Mouse (Mus musculus) CH12.LX (cell line): Measurements from ENCODE around the gene Ap2a1. TPM values are rescaled to one million over a fixed set of nuclear protein-coding genes. Genes with fewer than 3 reads are reported as not detected.

ENCODE experiments used
- DNase-seq: peaks from one replicate; pipeline ENCODE4 v3.0.0-alpha.2; 2013; ENCODE audit errors: extremely low read depth
- H3K27ac ChIP-seq: 2 replicates; pipeline ENCODE4 v1.5.1; 2012; ENCODE audit warnings: low read depth, mild to moderate bottlenecking, control low read depth, moderate library complexity; ENCODE audit not compliant: insufficient read depth
- H3K27me3 ChIP-seq: replicated peaks from 2 replicates; pipeline ENCODE3; 2012; ENCODE audit warnings: inconsistent platforms
- H3K36me3 ChIP-seq, 2 experiments: replicated peaks in 1 of 2; 2 replicates each; pipeline versions ENCODE3 to v1.6.1; 2012; ENCODE audit warnings: inconsistent platforms in 1 of 2, low read length in 1 of 2, mild to moderate bottlenecking in 1 of 2, mixed read lengths in 1 of 2, moderate library complexity in 1 of 2; ENCODE audit not compliant: control insufficient read depth in 1 of 2, insufficient read depth in 1 of 2
- H3K4me1 ChIP-seq, 2 experiments: 2 replicates each; pipeline ENCODE4 v1.6.1; 2012; ENCODE audit warnings: inconsistent platforms in 1 of 2, moderate library complexity in 1 of 2; ENCODE audit not compliant: insufficient read depth in 2 of 2, control insufficient read depth in 1 of 2
- H3K4me2 ChIP-seq: 2 replicates; pipeline ENCODE4 v1.6.1; 2012; ENCODE audit warnings: low read depth, mild to moderate bottlenecking, control low read depth; ENCODE audit not compliant: poor library complexity, insufficient read depth, severe bottlenecking
- H3K4me3 ChIP-seq, 3 experiments: fragments of 150-350 bp in 1 of 3; sonication (generic) in 1 of 3; replicated peaks in 1 of 3; 2 replicates each; pipeline versions ENCODE3 to v1.5.1; 2011 to 2012; ENCODE audit warnings: low read depth in 2 of 3, low read length in 2 of 3, mild to moderate bottlenecking in 2 of 3, moderate library complexity in 2 of 3, control low read depth in 1 of 3, improper control_type of control experiment in 1 of 3, inconsistent platforms in 1 of 3, mixed read lengths in 1 of 3; ENCODE audit not compliant: poor library complexity in 1 of 3
- H3K79me2 ChIP-seq: replicated peaks from 2 replicates; pipeline ENCODE4 v1.6.1; 2012; ENCODE audit warnings: mild to moderate bottlenecking, moderate library complexity; ENCODE audit not compliant: control insufficient read depth, poor library complexity, insufficient read depth, severe bottlenecking; ENCODE audit errors: extremely low read depth
- H3K9ac ChIP-seq: 2 replicates; pipeline ENCODE4 v1.6.1; 2012; ENCODE audit warnings: low read depth, mild to moderate bottlenecking, control low read depth, moderate library complexity; ENCODE audit not compliant: insufficient read depth
- H3K9me3 ChIP-seq: replicated peaks from 2 replicates; pipeline ENCODE3; 2012; ENCODE audit warnings: low read length, inconsistent platforms, mixed read lengths
- CHD1 ChIP-seq: IDR thresholded peaks from 2 replicates; pipeline ENCODE4 v1.6.1; 2012; ENCODE audit warnings: low read depth, low read length, improper control_type of control experiment, inconsistent platforms
- CHD2 ChIP-seq: IDR thresholded peaks from 2 replicates; pipeline ENCODE4 v1.6.1; 2011; ENCODE audit warnings: low read length, improper control_type of control experiment
- CTCF ChIP-seq, 2 experiments: IDR thresholded peaks in 1 of 2; conservative IDR thresholded peaks in 1 of 2; 2 replicates each; pipeline ENCODE4 v1.5.1; 2011 to 2012; ENCODE audit warnings: low read depth in 2 of 2, low read length in 2 of 2, improper control_type of control experiment in 1 of 2, inconsistent platforms in 1 of 2, mild to moderate bottlenecking in 1 of 2, moderate library complexity in 1 of 2
- E2F4 ChIP-seq: IDR thresholded peaks from 2 replicates; pipeline ENCODE4 v1.6.1; 2011; ENCODE audit warnings: low read depth, low read length, improper control_type of control experiment; ENCODE audit not compliant: insufficient replicate concordance
- ELF1 ChIP-seq: IDR thresholded peaks from 2 replicates; pipeline ENCODE4 v1.6.1; 2014; ENCODE audit warnings: low read depth, mild to moderate bottlenecking, inconsistent platforms, low read length, improper control_type of control experiment
- EP300 ChIP-seq: IDR thresholded peaks from 2 replicates; pipeline ENCODE4 v1.6.1; 2011; ENCODE audit warnings: low read length, improper control_type of control experiment
- ETS1 ChIP-seq: conservative IDR thresholded peaks from 2 replicates; pipeline ENCODE4 v1.6.1; 2012; ENCODE audit warnings: low read depth, mild to moderate bottlenecking, inconsistent platforms, low read length, improper control_type of control experiment, moderate library complexity
- GABPA ChIP-seq: IDR thresholded peaks from 2 replicates; pipeline ENCODE4 v1.6.1; 2012; ENCODE audit warnings: low read depth, low read length, improper control_type of control experiment, inconsistent platforms; ENCODE audit not compliant: insufficient replicate concordance
- HCFC1 ChIP-seq: IDR thresholded peaks from 2 replicates; pipeline ENCODE4 v1.6.1; 2012; ENCODE audit warnings: low read depth, mild to moderate bottlenecking, inconsistent platforms, low read length, improper control_type of control experiment
- IRF4 ChIP-seq: IDR thresholded peaks from 2 replicates; pipeline ENCODE4 v1.6.1; 2014; ENCODE audit warnings: low read depth, mild to moderate bottlenecking, inconsistent platforms, low read length, improper control_type of control experiment
- JUN ChIP-seq: IDR thresholded peaks from 2 replicates; pipeline ENCODE4 v1.6.1; 2011; ENCODE audit warnings: low read depth, mild to moderate bottlenecking, low read length, improper control_type of control experiment, moderate library complexity; ENCODE audit not compliant: insufficient read depth
- JUND ChIP-seq: conservative IDR thresholded peaks from 2 replicates; pipeline ENCODE4 v1.6.1; 2011; ENCODE audit warnings: low read depth, low read length, improper control_type of control experiment
- KAT2A ChIP-seq: IDR thresholded peaks from 2 replicates; pipeline ENCODE4 v1.6.1; 2012; ENCODE audit warnings: low read length, improper control_type of control experiment, inconsistent platforms; ENCODE audit not compliant: insufficient replicate concordance
- MAFK ChIP-seq: IDR thresholded peaks from 2 replicates; pipeline ENCODE4 v1.6.1; 2011; ENCODE audit warnings: low read length, improper control_type of control experiment; ENCODE audit not compliant: insufficient replicate concordance
- MAX ChIP-seq: IDR thresholded peaks from 2 replicates; pipeline ENCODE4 v1.6.1; 2011; ENCODE audit warnings: low read length, improper control_type of control experiment
- MXI1 ChIP-seq: IDR thresholded peaks from 2 replicates; pipeline ENCODE4 v1.6.1; 2011; ENCODE audit warnings: mild to moderate bottlenecking, low read depth, low read length, improper control_type of control experiment
- MYC ChIP-seq: IDR thresholded peaks from 2 replicates; pipeline ENCODE4 v1.6.1; 2011; ENCODE audit warnings: low read depth, mild to moderate bottlenecking, improper control_type of control experiment, low read length
- NELFE ChIP-seq: IDR thresholded peaks from 2 replicates; pipeline ENCODE4 v1.6.1; 2011; ENCODE audit warnings: low read depth, low read length, improper control_type of control experiment
- NRF1 ChIP-seq: IDR thresholded peaks from 2 replicates; pipeline ENCODE4 v1.6.1; 2014; ENCODE audit warnings: low read depth, mild to moderate bottlenecking, inconsistent platforms, low read length, improper control_type of control experiment, moderate library complexity
- PAX5 ChIP-seq: IDR thresholded peaks from 2 replicates; pipeline ENCODE4 v1.6.1; 2012; ENCODE audit warnings: low read length, inconsistent platforms, mixed read lengths
- POLR2AphosphoS2 ChIP-seq: IDR thresholded peaks from 2 replicates; pipeline ENCODE4 v1.6.1; 2011; ENCODE audit warnings: low read depth, low read length, improper control_type of control experiment
- RCOR1 ChIP-seq: conservative IDR thresholded peaks from 2 replicates; pipeline ENCODE4 v1.6.1; 2012; ENCODE audit warnings: low read depth, mild to moderate bottlenecking, inconsistent platforms, low read length, improper control_type of control experiment
- SIN3A ChIP-seq: IDR thresholded peaks from 2 replicates; pipeline ENCODE4 v1.6.1; 2012; ENCODE audit warnings: low read length, improper control_type of control experiment, inconsistent platforms
- SMC3 ChIP-seq: IDR thresholded peaks from 2 replicates; pipeline ENCODE4 v1.6.1; 2011; ENCODE audit warnings: low read depth, low read length, improper control_type of control experiment
- TCF12 ChIP-seq: IDR thresholded peaks from 2 replicates; pipeline ENCODE4 v1.6.1; 2014; ENCODE audit warnings: low read depth, mild to moderate bottlenecking, inconsistent platforms, low read length, improper control_type of control experiment
- UBTF ChIP-seq: IDR thresholded peaks from 2 replicates; pipeline ENCODE4 v1.6.1; 2012; ENCODE audit warnings: low read depth, mild to moderate bottlenecking, inconsistent platforms, low read length, improper control_type of control experiment, moderate library complexity
- USF1 ChIP-seq: IDR thresholded peaks from 2 replicates; pipeline ENCODE4 v1.6.1; 2014; ENCODE audit warnings: low read depth, mild to moderate bottlenecking, inconsistent platforms, low read length, improper control_type of control experiment
- USF2 ChIP-seq: conservative IDR thresholded peaks from 2 replicates; pipeline ENCODE4 v1.6.1; 2011; ENCODE audit warnings: low read depth, low read length, improper control_type of control experiment
- ZC3H11A ChIP-seq: IDR thresholded peaks from 2 replicates; pipeline ENCODE4 v1.6.1; 2012; ENCODE audit warnings: low read depth, mild to moderate bottlenecking, inconsistent platforms, low read length, improper control_type of control experiment
- ZMIZ1 ChIP-seq: IDR thresholded peaks from 2 replicates; pipeline ENCODE4 v1.6.1; 2012; ENCODE audit warnings: low read depth, mild to moderate bottlenecking, inconsistent platforms, low read length, improper control_type of control experiment
- ZNF384 ChIP-seq: IDR thresholded peaks from 2 replicates; pipeline ENCODE4 v1.6.1; 2012; ENCODE audit warnings: low read depth, low read length, improper control_type of control experiment, inconsistent platforms
- dilution Hi-C: fragments of 300-500 bp; cut with MboI; formaldehyde crosslinking; loops from 2 replicates; pipeline ENCODE4 v1.14.3; 2020; ENCODE audit warnings: low sequenced_read_pairs; ENCODE audit not compliant: extremely low pct_unique_long_range_greater_than_20kb, extremely low pct_ligation_motif_present
- in situ Hi-C: fragments of 300-500 bp; cut with MboI; formaldehyde crosslinking; loops from 3 replicates; pipeline ENCODE4 v1.14.3; 2019; ENCODE audit warnings: low sequenced_read_pairs, low pct_ligation_motif_present, low pct_unique_long_range_greater_than_20kb, mixed read lengths
- polyA plus RNA-seq: library from polyadenylated mRNA; unstranded; fragments of >175 nt; gene quantifications from 2 replicates; pipeline ENCODE4 v1.2.1, GENCODE M21; 2012; ENCODE audit warnings: low read depth; ENCODE audit not compliant: insufficient read length
- total RNA-seq, 2 experiments: library from RNA; depleted of rRNA; stranded (reverse); fragments of 300-350 nt in 1 of 2; fragments of >200 nt in 1 of 2; gene quantifications; 2 replicates each; pipeline ENCODE4 v1.2.3; 2012 to 2014

The Ap2a1 gene
- total and polyA plus RNA-seq, 3 experiments = 35.7 to 61.1 (median 56.3) TPM

DNA sequence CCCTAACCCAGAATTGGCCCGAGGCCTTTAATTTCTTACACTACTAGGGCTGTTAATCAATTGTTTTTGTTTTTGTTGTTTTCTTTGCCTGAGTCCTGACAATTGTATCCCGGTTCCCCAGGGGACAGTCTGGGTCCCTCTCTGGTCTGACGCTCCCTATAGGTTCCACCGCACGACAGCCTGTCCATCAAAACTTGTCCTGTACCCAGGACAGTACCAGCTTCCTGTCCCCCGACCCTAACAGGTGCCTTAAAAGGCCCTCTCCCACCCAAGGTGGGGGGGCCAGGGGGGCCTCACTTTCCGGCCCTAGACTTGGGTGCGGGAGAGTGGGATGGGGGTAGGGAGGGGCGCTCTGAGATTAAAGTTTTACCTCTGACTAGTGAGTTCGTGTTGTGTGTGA, 74.3 kb downstream of the Ap2a1 start:
- peak; percentile 58 for DNase-seq
- dilution Hi-C loops (no loop called here), in situ Hi-C loops (loop anchor here (10.0 kb wide), 1 partner anchor 100 kb away; no protein-coding TSS in a partner anchor)
- peaks cover 18 to 63% of the 10 kb centered on the region in 2 experiments for H3K4me1 ChIP-seq
- peaks cover 21% of the 10 kb centered on the region for H3K79me2 ChIP-seq
- H3K4me3 ChIP-seq = peak overlapping the region; percentile 66 to 72 (median 67)
- peak; percentile 17 to 50; a peak in 2 of 4 replicates for TF ChIP-seq CTCF (conservative IDR thresholded peaks at IDR 0.05 in 1 of 2, IDR thresholded peaks at IDR 0.05 in 1 of 2; ENCODE audit: low read depth in 2 of 2, low read length in 2 of 2)
- no peak for TF ChIP-seq IRF4
- no peak for TF ChIP-seq GABPA
- TF ChIP-seq UBTF = 0 out of 2 replicates have a peak, but pooled peaks have one; percentile 17
- peak overlapping the region; percentile 48 for H3K4me2 ChIP-seq
- H3K9me3 ChIP-seq = no peaks in the 10 kb centered on the region
- H3K27me3 ChIP-seq = no peaks in the 10 kb centered on the region
- peak overlapping the region; percentile 91 for H3K27ac ChIP-seq
- peaks cover 8 to 36% of the 10 kb centered on the region in 2 experiments for H3K36me3 ChIP-seq
- H3K9ac ChIP-seq = peak overlapping the region; percentile 72

DNA sequence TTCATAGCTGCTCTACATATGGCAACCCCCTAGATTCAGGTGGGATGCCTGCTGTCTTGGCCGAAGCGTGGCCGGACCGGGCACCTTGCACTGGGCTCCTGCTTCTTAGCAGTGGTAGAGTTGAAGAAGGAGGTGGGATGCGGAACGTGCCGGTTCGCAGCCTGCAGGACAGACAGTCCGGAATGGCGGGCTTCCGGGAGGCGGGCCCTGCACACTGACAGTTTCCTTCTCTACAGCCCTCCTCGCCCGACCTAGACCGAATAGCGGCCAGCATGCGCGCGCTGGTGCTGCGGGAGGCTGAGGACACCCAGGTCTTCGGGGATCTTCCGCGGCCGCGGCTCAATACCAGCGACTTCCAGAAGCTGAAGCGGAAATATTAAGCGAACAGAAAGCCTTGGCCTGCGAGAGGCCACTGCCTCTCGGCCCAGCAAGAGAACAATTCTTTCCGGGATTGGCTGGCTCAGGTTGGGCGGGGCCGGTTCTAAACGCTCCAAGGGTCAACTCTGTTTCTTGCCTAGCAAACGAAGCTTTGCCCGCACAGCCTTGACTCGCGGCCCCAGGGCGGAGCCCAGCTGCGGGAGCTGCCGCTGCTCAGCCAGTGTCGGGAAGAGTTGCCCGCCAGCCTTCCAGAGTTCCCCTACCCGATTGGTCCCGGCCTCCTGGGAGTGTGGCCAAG, 74.8 kb downstream of the Ap2a1 start:
- Histone ChIP-seq H3K4me3 (peak overlapping the region; percentile 66 to 72 (median 67)), H3K27ac (peak overlapping the region; percentile 91), H3K27me3 (no peaks in the 10 kb centered on the region), H3K4me2 (peak overlapping the region; percentile 48), H3K9ac (peak overlapping the region; percentile 72), H3K9me3 (no peaks in the 10 kb centered on the region), H3K36me3 (peaks cover 8 to 31% of the 10 kb centered on the region in 2 experiments), H3K4me1 (peaks cover 18 to 59% of the 10 kb centered on the region in 2 experiments), H3K79me2 (peaks cover 21% of the 10 kb centered on the region)
- DNase-seq = peak; percentile 73
- dilution Hi-C loops = no loop called here
- in situ Hi-C loops = loop anchor here (10.0 kb wide), 1 partner anchor 100 kb away; no protein-coding TSS in a partner anchor
- TF ChIP-seq MAX = peak; percentile 52; the same call in 1 of the 2 replicates
- no peak for TF ChIP-seq MYC
- TF ChIP-seq EP300 = no peak
- no peak; the same call in 1 of the 2 replicates for TF ChIP-seq USF2
- TF ChIP-seq ZNF384 = no peak
- TF ChIP-seq ELF1 = peak; percentile 85
- peak; percentile 61 for TF ChIP-seq SIN3A
- TF ChIP-seq E2F4 = no peak
- 0 out of 2 replicates have a peak, but pooled peaks have one; percentile 31 for TF ChIP-seq KAT2A
- TF ChIP-seq POLR2AphosphoS2 = 0 out of 2 replicates have a peak, but pooled peaks have one; percentile 53
- no peak for TF ChIP-seq JUND
- no peak; the same call in 1 of the 2 replicates for TF ChIP-seq ZMIZ1
- no peak for TF ChIP-seq CHD1
- TF ChIP-seq HCFC1 = peak; percentile 69
- TF ChIP-seq MAFK = no peak
- no peak for TF ChIP-seq GABPA
- peak; percentile 66 for TF ChIP-seq TCF12
- no peak for TF ChIP-seq PAX5
- TF ChIP-seq RCOR1 = no peak
- TF ChIP-seq JUN = no peak
- peak; percentile 72; the same call in 1 of the 2 replicates for TF ChIP-seq MXI1
- peak; percentile 67 for TF ChIP-seq NRF1
- TF ChIP-seq NELFE = peak; percentile 53; the same call in 1 of the 2 replicates
- peak; percentile 25 for TF ChIP-seq CHD2
- no peak for TF ChIP-seq ZC3H11A
- no peak for TF ChIP-seq USF1
- no peak for TF ChIP-seq ETS1
- no peak for TF ChIP-seq SMC3
- TF ChIP-seq UBTF = peak; percentile 77
